Mouse (Mus musculus) spleen, postnatal 36 days (tissue): ENCODE measurements around the gene Mapt.

Experiments used
- DNase-seq, 2 experiments: peaks; one replicate each; pipeline ENCODE4 v3.0.0; 2022; ENCODE audit warnings: low spot score in 2 of 2, mixed read lengths in 1 of 2

Gene Mapt

GRCm38 (mm10) chr11:104311643-104312042 is 80.5 kb downstream of the Mapt start:
- DNase-seq = no peak

DNA sequence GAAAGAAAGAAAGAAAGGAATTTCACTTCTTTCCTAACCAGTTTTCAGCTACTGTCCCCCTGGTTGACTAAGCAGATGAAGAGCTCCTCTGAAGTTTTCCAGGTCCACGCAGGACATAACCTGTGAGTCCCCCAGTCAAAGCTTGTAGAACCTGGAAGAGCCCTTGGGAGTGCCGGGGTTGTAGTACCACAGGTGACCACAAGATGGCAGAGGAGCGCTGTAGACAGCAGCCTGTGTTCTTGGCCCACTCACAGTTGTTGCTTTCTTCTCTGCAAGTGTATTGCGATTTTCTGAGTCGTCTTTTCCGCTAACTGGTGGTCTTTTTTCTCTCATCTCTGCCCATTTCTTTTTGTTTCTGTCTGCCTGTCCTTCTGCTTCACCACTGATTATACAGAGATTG is 84.5 kb downstream of the Mapt start:
- peak; percentile 64 for DNase-seq

DNA sequence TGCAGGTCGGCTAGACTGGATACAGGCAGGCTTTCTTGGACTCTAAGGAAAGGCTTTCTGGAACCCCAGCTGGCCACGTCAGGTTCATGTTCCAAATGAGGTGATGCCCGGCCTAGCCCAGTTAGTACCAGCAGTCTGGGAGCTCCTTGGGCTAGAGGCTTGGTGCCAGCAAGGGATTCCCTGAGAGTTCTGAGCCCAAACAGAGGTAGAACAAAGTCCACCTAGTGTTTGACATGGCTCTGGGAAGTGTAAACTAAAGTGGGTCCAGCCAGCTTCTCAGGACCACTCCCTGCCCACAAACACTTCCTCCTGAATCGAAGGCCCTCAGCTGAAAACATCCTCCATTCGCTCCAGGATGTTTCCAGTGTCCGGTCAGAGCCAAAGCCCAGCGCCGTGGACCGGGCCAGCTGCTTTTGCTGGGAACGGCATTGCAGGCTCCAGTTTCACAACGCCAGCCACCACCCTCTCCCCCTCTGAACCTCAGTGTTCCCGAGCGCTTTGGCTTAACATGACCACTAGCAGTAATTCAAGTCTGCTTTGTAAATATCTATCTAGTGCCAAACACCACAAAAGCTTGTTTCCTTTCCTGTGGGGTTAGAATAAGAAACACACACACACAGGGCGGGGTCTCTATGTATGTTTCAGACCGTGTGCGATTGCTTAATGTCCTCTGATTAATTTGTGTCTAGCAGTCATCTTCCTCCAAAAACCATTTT is 85.7 kb downstream of the Mapt start:
- DNase-seq = no peak

- DNase-seq = no peak
These were observed 86.4 kb downstream of the Mapt start for GRCm38 (mm10) chr11:104317631-104318030.

GRCm38 (mm10) chr11:104318940-104319781 is 88.0 kb downstream of the Mapt start:
- DNase-seq = no peak

- no peak for DNase-seq
These were observed 89.3 kb downstream of the Mapt start for GRCm38 (mm10) chr11:104320511-104320910.

DNA sequence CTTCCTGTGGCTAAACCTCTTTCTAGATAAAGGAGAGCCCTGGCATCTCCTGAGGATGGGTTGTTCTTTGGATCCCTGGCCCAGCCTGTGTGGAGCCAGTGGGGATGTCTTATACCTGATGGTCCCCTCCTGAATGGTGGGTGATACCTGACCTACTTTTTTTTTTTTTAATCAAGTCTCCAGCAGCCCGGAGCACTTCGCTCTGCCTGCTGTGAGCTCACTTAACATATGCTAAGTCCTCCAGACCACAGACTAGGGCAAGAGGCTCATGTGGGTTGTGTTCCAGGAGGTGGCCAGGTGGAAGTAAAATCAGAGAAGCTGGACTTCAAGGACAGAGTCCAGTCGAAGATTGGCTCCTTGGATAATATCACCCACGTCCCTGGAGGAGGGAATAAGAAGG is 91.0 kb downstream of the Mapt start:
- DNase-seq = no peak

DNA sequence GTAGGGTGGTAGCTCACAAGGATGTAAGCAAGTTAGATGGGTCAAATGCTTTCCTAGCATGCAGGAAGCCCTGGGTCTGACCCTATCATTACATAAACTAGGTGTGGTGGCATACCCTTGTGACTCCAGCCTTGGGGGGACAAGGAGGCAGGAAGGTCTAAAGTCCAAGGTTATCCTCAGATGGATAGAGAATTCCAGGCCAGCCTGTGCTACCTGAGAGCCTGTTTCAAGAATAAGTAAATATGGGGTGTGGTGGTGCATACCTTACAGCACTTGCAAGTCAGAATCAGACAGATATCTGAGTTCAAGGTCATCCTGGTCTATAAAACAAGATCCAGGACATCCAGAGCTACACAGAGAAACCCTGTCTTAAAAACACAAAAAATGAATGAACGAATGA is 96.3 kb downstream of the Mapt start:
- no peak for DNase-seq

DNA sequence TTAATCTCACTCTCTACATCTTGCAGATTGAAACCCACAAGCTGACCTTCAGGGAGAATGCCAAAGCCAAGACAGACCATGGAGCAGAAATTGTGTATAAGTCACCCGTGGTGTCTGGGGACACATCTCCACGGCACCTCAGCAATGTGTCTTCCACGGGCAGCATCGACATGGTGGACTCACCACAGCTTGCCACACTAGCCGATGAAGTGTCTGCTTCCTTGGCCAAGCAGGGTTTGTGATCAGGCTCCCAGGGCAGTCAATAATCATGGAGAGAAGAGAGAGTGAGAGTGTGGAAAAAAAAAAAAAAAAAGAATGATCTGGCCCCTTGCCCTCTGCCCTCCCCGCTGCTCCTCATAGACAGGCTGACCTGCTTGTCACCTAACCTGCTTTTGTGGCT is 96.8 kb downstream of the Mapt start:
- no peak for DNase-seq

DNA sequence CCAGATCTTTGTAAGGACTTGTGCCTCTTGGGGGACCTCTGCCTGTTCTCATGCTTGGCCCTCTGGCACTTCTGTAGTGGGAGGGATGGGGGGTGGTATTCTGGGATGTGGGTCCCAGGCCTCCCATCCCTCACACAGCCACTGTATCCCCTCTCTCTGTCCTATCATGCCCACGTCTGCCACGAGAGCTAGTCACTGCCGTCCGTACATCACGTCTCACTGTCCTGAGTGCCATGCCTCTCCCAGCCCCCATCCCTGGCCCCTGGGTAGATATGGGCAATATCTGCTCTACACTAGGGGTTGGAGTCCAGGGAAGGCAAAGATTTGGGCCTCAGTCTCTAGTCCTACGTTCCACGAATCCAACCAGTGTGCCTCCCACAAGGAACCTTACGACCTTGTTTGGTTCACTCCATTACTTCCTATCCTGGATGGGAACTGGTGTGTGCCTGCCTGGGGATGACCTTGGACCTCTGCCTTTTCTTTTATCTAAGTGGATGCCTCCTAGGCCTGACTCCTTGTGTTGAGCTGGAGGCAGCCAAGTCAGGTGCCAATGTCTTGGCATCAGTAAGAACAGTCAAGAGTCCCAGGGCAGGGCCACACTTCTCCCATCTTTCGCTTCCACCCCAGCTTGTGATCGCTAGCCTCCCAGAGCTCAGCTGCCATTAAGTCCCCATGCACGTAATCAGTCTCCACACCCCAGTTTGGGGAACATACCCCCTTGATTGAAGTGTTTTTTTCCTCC is 98.2 kb downstream of the Mapt start:
- no peak for DNase-seq

GRCm38 (mm10) chr11:104330151-104330550 is 99.0 kb downstream of the Mapt start:
- DNase-seq = no peak

DNA sequence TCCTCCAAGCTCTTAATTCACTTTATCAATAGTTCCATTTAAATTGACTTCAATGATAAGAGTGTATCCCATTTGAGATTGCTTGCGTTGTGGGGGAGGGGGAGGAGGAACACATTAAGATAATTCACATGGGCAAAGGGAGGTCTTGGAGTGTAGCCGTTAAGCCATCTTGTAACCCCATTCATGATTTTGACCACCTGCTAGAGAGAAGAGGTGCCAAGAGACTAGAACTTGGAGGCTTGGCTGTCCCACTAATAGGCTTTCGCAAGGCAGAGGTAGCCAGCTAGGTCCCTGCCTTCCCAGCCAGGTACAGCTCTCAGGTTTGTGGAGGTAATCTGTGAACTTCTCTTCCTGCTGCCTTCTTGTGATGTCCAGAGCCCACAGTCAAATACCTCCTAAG is 100.0 kb downstream of the Mapt start:
- no peak for DNase-seq

DNA sequence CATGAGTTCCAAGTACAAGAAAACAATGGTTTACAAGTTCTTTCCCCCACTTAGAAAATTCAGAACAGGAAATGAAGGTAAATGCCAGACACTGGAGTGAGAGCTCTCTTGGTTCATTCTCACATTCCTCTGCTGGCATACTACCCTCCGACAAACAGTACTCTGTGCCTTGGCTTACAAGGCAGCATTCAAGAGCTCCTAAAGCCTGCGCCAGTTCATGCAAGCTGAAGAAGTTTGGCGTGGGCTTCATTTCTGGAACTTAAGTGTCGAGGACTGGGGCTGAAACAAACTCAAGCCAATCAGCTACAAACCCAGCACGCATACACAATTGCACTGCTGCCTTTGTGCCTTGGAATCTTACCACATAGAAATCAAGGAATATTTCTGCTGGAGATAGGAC is 100.9 kb downstream of the Mapt start:
- DNase-seq = no peak

DNA sequence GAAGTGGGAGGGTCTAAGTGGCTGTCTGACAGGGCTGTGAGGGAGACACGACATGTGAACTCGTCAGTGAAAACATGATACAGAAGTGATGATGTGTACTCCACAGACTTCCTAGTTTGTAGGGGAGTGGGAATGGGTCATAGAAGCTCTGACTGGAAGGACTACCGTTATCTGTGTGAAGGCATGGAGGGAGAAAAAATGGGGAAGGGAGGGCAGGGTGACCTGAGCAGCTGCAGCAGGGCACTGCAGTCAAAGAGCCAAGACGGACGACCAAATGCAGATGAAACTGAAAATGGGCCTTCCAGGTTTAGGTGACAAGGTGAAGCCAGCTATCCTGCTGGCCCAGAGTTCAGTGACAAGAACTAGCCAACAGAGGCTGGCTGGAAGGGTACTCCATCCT is 102.9 kb downstream of the Mapt start:
- DNase-seq = no peak

GRCm38 (mm10) chr11:104334946-104335345 is 103.8 kb downstream of the Mapt start:
- DNase-seq = no peak

DNA sequence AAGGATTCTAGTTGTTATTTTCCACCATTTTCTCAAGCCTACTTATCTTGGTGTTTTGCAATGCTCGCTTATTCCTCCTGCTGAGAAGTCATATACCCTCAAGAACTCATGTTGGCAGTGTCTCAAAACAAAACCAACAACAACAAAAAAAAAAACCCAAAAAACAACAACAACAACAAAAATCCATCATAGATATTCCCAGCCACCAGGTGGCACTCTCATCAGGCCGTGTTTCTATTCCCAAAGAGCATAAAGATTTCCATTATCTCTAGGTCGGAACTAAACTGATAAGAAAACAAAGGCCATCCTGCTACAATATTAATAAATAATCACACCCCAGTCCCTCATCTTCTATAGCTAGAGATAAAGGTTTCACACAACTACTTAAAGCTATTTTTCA is 115.7 kb downstream of the Mapt start:
- no peak for DNase-seq

GRCm38 (mm10) chr11:104361790-104362189 is 130.6 kb downstream of the Mapt start:
- DNase-seq = peak in 1 of 2 experiments; percentile 36

DNA sequence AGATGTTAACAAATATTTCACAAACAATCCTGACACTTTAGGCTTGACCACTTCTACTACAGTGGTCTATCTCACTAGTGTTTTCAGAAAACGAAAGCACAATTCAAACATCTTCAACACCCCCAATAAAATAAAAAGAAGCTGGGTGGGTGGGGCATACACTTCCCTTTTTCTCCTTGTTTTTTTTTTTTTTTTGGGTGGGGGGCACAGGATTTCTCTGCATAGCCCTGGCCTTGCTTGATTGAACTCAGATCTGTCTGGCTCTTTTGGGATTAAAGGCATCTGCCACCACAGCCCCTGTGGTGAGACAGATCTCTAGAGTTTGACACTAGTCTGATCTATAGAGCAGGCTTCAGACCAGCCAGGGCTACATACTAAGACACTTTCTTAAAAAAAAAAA is 131.5 kb downstream of the Mapt start:
- no peak for DNase-seq

GRCm38 (mm10) chr11:104363823-104364600 is 132.8 kb downstream of the Mapt start:
- DNase-seq = no peak

DNA sequence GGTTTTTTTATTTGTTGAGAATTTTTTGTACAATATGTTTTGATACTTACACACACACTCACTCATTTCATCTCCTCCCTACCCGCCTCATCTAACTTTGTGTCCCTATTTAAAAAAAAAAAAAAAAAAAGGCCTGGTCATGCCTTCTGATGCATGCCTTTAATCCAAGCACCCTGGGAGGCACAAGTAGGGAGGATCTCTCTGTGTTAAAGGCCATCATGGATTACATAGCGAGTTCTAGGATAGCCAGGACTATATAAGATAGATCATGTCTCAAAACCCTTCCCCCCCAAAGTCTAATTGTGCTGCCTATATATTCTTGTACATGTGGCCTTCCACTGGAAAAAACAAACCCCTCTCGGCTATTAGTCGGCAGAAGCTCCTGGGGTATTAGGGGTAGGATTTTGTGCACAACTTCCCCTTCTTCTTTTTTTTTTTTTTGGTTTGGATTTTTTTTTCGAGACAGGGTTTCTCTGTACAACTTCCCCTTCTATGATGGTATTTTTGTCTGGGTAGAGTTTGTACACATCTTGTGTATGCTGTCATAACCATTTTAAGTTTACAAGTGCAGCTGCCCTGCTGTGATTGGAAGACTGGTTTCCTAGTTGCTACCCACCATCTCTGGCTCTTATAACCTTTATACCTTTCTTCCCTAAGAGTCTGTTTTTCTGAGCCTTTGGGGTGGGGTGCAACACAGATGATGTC is 136.4 kb downstream of the Mapt start:
- DNase-seq = no peak

DNA sequence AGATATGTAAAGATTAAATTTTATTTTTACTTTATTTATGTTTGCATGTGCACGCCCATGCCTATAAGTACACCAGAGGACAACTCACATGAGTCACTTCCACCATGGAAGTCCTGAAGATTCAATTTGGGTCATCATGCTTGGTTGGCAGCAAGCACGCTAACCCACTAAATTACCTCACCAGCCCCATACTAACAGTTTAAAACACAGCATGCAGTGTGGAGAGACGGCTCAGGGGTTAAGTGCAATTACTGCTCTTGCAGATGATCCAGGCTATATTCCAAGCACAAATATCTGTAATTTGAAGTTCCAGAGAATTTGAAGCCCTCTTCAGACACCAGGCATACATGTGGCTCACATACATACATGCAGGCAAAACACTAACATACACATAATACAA is 145.1 kb downstream of the Mapt start:
- no peak for DNase-seq
